Mouse (Mus musculus): ENCODE results near the gene Tcap.

Tcap gene

DNA sequence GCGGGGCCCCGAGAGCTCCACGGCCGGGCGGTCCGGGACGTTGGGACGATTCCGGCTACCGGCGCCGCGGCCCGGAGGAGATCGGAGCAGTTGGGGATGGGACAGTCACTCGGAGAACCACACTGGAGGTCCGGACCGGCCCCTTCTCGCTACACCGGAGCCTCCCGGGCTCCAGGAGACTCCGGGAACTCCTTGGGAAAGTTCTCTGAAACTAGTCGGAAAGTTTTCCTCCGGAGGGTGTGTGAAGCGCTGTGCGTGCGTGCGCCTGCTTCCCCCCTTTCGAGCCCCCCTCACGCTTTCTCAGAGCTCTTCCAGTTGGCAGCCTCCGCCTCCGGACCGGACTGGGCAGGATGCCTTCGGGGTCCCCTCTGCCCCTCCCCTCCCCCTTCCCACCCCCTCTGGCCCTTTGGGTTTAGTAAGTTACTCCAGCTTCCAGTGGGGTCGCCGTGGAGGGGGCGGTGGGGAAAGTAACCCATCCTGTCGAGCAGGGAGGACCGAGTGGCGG lies 29.2 kb downstream of the Tcap start:
- DNase-seq (ENCODE audit: low spot score): no peak

DNA sequence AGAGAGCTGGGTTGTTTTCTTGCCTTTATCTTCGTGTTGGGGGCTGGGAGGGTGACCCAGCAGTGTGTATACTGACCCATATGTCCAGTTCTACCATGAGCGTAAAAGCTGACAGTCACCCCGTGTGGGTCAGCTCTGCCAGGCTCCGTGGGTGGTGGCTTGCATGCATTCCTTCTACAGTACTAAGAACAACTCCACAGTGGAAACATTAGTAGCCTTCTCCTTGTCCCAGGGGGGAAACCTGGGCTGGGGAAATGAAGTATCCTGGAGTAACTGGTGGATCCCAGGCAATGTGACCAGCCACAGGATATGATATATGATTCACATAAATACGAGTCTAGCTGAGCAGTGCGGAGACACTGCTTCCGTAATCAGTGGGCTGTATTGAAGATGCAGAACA lies 30.1 kb downstream of the Tcap start:
- no peak for DNase-seq (ENCODE audit: low spot score)

DNA sequence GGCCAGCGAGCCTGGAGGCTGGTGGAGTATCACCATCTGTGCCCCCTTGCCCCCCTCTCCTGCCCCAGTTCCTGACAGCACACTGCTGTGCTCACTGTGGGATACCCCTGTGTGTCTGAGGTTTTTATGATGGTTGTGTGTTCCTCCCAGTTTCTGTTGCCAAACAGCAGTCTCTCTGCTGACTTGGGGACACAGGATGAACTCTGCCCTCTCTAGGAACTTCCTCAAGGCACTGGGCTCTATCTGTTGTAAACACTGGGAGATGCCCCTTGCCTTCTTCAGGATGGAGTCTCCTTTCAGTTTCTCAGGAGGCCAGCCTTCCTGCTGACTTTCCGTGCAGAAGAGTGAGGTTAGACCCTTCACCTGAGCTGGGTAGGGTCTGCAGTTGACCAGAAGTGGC lies 30.6 kb downstream of the Tcap start:
- no peak for DNase-seq (ENCODE audit: low spot score)

DNA sequence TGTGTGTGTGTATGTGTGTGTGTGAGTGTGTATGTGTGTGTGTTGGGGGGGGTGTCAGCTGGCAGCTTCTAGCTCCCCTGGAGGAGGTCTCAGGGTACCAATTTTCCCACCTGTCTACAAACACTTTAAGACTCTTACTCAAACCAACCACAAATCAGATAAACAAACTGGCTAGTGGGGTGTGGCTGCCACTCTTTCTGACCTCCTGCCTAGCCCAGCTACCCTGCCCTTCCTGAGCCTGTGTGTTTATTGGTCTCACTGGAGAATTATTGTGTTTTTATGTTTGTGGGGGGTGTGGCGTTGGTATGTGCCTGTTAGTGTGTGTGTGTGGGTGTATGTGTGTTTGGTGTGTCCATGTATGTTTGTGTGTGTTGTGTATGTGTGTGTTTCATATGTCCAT lies 33.5 kb downstream of the Tcap start:
- no peak for DNase-seq (ENCODE audit: low spot score)

DNA sequence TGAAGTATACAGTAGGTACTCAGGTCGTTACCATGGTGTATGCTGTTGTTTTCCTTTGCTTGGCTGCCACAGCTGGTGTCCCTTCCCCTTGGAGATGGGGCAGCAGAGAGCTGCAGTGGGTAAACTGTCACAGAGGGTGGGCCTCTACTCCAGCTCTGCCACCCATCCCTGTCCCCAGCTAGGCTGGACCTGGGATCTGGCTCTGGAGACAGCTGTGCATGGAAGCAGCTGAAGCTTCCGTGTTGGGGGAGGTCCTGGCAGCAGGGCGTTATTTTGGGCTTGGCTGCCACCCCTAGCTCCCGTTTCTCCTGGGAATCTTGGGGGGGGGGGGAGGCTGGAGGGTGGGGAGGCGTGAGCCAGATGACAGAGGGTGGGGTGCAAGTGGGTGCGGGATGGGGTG lies 34.7 kb downstream of the Tcap start:
- DNase-seq (ENCODE audit: low spot score): no peak

DNA sequence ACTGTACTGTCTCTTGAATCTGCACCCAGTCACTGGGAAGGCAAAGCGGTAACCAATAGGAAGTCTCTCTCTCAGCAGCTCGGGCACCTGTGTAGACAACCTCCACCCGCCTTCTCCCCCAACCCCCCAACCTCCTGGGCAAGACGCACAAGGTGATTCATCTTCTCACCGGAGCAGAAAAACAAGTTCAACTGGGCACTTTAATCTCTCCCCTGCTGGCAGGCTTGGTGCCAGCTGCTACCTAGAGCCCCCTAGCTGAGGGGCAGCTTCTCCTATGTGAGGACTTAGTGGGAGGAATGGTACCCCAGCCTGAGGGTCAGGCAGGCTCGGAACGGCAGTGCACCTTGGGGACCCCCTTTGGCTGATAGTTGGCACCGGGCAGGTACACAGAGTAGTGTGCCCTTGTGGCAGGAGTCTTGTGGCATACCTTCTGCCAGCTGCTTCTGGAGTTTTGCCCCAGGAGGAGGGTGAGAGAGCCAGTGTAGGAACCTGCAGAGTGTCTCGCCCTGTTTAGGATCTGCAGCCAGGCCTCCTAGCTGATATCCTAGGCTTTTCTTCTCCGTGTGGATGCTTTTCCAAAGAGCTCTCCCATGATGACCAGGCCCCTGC lies 35.4 kb downstream of the Tcap start:
- DNase-seq (ENCODE audit: low spot score): no peak

DNA sequence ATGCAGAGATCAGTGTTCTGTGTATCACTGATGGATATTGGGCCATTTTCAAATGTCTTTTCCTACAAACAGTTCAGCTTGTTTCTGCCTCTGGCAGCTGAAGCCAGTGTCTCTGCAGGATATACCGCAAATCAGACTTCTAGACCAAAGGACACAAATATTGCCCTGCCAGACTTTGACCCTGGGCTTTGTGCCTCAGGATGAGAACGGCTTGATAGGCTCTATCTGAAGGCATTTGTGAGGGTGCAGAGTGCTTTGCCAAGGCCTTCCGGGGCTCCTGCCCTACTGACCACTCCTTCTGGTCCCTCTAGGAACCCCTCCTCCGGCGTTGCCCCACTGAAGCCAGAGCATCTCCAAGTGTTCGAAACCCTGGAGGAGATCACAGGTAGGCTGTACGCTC lies 43.0 kb downstream of the Tcap start:
- no peak for DNase-seq (ENCODE audit: low spot score)

DNA sequence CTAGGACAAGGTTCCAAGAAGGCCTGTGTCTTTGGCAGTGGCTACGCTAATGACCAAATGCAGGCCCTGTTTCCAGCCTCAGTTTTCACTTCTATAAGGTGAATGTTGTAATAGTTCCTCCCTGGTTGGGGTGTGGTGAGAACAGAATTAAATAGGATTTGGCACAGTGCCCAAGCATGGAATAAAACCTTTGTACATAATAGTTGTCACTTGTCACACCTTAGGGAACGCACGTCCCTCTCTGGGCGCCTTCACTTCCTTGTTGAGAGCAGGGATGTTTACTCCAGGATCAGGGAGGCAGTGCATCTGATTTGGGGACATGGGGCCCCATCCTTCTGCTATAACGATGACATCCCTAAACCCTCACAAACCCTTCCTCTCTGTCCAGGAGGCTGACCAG lies 44.8 kb downstream of the Tcap start:
- DNase-seq (ENCODE audit: low spot score): no peak

DNA sequence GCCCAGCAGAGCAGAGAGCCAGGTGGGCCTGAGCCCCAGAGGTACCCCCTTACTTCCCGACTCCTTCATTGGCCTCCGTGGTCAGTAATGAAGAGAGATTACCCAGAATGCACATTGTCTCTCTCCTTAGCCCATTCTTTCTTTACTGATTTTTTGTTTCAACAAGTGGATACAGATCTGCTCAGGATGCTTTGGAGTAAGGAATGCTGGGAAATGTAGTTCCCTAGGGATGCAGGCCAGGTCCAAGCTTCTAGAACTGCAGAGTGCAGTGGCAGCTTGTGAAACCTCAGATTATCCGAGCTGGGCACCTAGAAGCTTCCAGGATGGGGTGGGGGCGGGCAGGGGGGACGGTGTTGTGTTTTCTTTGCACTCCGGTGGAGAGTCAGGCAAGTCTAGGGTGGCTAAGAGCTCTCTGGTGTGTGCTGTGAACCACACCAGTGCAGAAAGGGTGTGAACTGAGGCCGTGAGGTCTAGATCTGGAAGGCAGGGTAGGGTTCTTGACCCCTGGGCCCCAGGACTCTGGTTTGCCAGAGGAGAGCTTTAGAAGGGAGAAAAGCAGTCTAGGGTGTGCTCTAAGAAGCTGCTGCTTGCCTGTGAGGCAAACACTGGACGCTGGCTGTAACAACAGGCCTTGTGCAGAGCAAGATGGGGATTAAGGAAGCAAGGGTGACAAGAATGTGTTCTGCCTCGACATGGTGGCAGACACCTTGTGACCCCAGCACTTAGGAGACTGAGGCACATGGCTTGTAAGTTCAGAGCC lies 48.3 kb downstream of the Tcap start:
- DNase-seq (ENCODE audit: low spot score): no peak

Data from left cerebral cortex, adult 11 months (tissue).